Mouse (Mus musculus): ENCODE data around the gene Pkib.

GRCm38 (mm10) chr10:57731672-57732071 lies 99.9 kb downstream of the Pkib start:
- TF ChIP-seq EP300 (IDR thresholded peaks at IDR 0.05; ENCODE audit: low read depth) (no peak), CTCF (IDR thresholded peaks at IDR 0.05; ENCODE audit: low read depth) (no peak)

All from heart, postnatal 0 days (tissue).